ENCODE assay signal across 8 mouse cellular contexts in genomic region chr17:5057944-5058720, GRCm38 (mm10).
DNase-seq lines count a peak whose midpoint lies in the region; ATAC-seq and TF ChIP-seq lines count a peak whose summit lies in the region.

No protein-coding gene starts in this region.

- no peak overlapping the region for H3K9ac ChIP-seq in heart, embryonic 11.5 days (ENCODE audit: low read depth, low read length)
- no peak overlapping the region for H3K9ac ChIP-seq in lung, embryonic 16.5 days (ENCODE audit: low read length)

- no peak overlapping the region for H3K4me3 ChIP-seq in spleen, adult 2 months (ENCODE audit: extremely low read depth, insufficient read depth, insufficient read length)
- H3K4me3 ChIP-seq in embryonic facial prominence, embryonic 10.5 days = no peak overlapping the region
- no peak overlapping the region for H3K4me3 ChIP-seq in heart, embryonic 11.5 days (ENCODE audit: low read depth, low read length)
- H3K4me3 ChIP-seq in lung, embryonic 16.5 days (ENCODE audit: low read length) = peak overlapping the region; percentile 2; the same call in 1 of the 2 replicates

- no peak for TF ChIP-seq CTCF in spleen, adult 2 months (IDR thresholded peaks at IDR 0.05; ENCODE audit: extremely low read depth, insufficient read depth, insufficient read length, insufficient replicate concordance)

- H3K36me3 ChIP-seq in spleen, adult 2 months (ENCODE audit: control insufficient read depth, insufficient read depth, low read length) = no peaks in the 10 kb centered on the region
- peaks cover 9% of the 10 kb centered on the region for H3K36me3 ChIP-seq in embryonic facial prominence, embryonic 10.5 days (replicated peaks)
- H3K36me3 ChIP-seq in heart, embryonic 11.5 days (ENCODE audit: control insufficient read depth, insufficient read depth, low read length) = no peaks in the 10 kb centered on the region
- no peaks in the 10 kb centered on the region for H3K36me3 ChIP-seq in lung, embryonic 16.5 days (ENCODE audit: control insufficient read depth, insufficient read depth, low read length)

- no peak for DNase-seq in spleen, adult 2 months (ENCODE audit: low read depth in 1 of 2, low spot score in 2 of 2)
- DNase-seq in spleen, adult 12 weeks (ENCODE audit: low spot score) = no peak
- DNase-seq in embryonic facial prominence, embryonic 10.5 days (ENCODE audit: low spot score) = peak; percentile 68
- peak; percentile 53 for DNase-seq in kidney, adult 9 months
- DNase-seq in ovary, postnatal 36 days (ENCODE audit: low spot score) = peak; percentile 55

- WGBS in spleen, adult 2 months = 64% methylated on average over 10 of the region's 10 CpGs
- 13% methylated on average over 10 of the region's 10 CpGs for WGBS in embryonic facial prominence, embryonic 10.5 days
- WGBS in heart, embryonic 11.5 days (ENCODE audit: insufficient replicate concordance) = 6% methylated on average over 10 of the region's 10 CpGs
- WGBS in lung, embryonic 16.5 days = 1% methylated on average over 10 of the region's 10 CpGs

- H3K4me1 ChIP-seq in spleen, adult 2 months (ENCODE audit: control insufficient read depth, insufficient read depth, insufficient read length) = peaks cover 9% of the 10 kb centered on the region; the same call in 1 of the 2 replicates
- H3K4me1 ChIP-seq in embryonic facial prominence, embryonic 10.5 days = peaks cover 68% of the 10 kb centered on the region
- H3K4me1 ChIP-seq in heart, embryonic 11.5 days (ENCODE audit: control insufficient read depth, insufficient read depth, low read length) = peaks cover 62% of the 10 kb centered on the region
- peaks cover 63% of the 10 kb centered on the region for H3K4me1 ChIP-seq in lung, embryonic 16.5 days (replicated peaks; ENCODE audit: control insufficient read depth, insufficient read depth, low read length)

- H3K27me3 ChIP-seq in spleen, adult 2 months (ENCODE audit: control insufficient read depth, insufficient read depth, low read length) = no peaks in the 10 kb centered on the region
- H3K27me3 ChIP-seq in embryonic facial prominence, embryonic 10.5 days (replicated peaks; ENCODE audit: low read depth, poor library complexity, severe bottlenecking) = no peaks in the 10 kb centered on the region
- 0 out of 2 replicates have a peak, but pooled peaks cover 2% of the 10 kb centered on the region for H3K27me3 ChIP-seq in heart, embryonic 11.5 days (ENCODE audit: control insufficient read depth, insufficient read depth, low read length)
- no peaks in the 10 kb centered on the region for H3K27me3 ChIP-seq in lung, embryonic 16.5 days (ENCODE audit: control insufficient read depth, insufficient read depth, low read depth, low read length)

- ATAC-seq in heart, embryonic 11.5 days (replicated peaks; ENCODE audit: insufficient number of reproducible peaks, low FRiP score, low TSS enrichment) = peak; percentile 82
- peak; percentile 93 for ATAC-seq in lung, embryonic 16.5 days (ENCODE audit: low read depth)
- ATAC-seq in activated CD4-positive, CD25-positive, alpha-beta regulatory T cell, adult 4 months = no peak

- H3K27ac ChIP-seq in spleen, adult 2 months (ENCODE audit: insufficient read depth, low read length) = 0 out of 2 replicates have a peak overlapping the region, but pooled peaks have one; percentile 16
- peak overlapping the region; percentile 37 for H3K27ac ChIP-seq in embryonic facial prominence, embryonic 10.5 days (replicated peaks)
- H3K27ac ChIP-seq in heart, embryonic 11.5 days (ENCODE audit: low read depth, low read length) = peak overlapping the region; percentile 64
- H3K27ac ChIP-seq in lung, embryonic 16.5 days (ENCODE audit: low read length) = peak overlapping the region; percentile 91

- H3K9me3 ChIP-seq in embryonic facial prominence, embryonic 10.5 days = no peaks in the 10 kb centered on the region
- no peaks in the 10 kb centered on the region for H3K9me3 ChIP-seq in heart, embryonic 11.5 days (replicated peaks; ENCODE audit: control insufficient read depth, low read length)
- no peaks in the 10 kb centered on the region for H3K9me3 ChIP-seq in lung, embryonic 16.5 days (ENCODE audit: control insufficient read depth, low read length)

- peak overlapping the region; percentile 47 for H3K4me2 ChIP-seq in heart, embryonic 11.5 days
- H3K4me2 ChIP-seq in lung, embryonic 16.5 days (ENCODE audit: low read depth, low read length) = peak overlapping the region; percentile 35

- TF ChIP-seq POLR2A in spleen, adult 2 months (IDR thresholded peaks at IDR 0.05; ENCODE audit: low read depth, low read length) = no peak

Comparison
In these comparisons a context has a peak if more than half of its experiments do, and no peak if none do; other contexts are left out.
1. DNase-seq: peak in embryonic facial prominence, embryonic 10.5 days (single experiment), kidney, adult 9 months (single experiment) and ovary, postnatal 36 days (single experiment); none in spleen, adult 2 months (0 of 2) and spleen, adult 12 weeks (single experiment).
2. H3K27ac ChIP-seq: peak in every context shown above with its lines; median percentile 91 in lung, embryonic 16.5 days; 64 in heart, embryonic 11.5 days; 37 in embryonic facial prominence, embryonic 10.5 days; 16 in spleen, adult 2 months.